Comparison of ENCODE assay signal across 8 mouse cellular contexts in the genomic region with DNA sequence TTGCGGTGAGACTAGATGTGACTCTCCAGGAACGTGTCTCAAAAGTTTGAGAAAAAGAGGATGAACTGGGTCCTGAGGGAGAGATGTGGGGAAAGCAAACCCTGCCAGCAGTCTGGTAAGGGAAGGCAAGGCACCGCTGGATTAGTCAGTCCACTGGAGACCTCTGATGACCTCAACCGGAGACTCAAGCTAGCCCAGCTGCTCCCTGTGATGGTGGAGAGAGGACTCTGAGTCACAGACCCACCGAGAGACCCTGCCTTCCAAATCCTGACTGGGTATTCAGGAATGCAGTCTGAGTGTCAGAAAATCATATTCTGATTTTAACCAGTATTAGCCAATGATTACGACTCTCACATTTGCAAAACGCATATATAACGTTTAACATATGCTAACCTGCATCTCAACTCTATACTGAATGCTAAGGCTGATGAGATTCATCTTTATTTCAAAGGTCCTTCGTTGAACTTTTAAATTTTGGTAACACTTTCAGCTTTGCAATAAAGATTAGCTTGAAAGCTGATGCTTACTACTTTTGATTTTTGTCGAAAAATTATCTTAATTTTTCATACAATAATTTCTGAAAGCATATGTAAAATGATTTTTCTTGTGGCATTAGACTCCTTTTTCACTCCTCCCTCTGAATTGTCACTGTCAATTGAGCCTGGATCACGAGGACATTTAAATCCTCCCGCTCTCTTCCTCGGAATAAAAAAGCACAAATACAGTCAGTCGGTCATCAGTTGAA. TPM values are rescaled to one million over a fixed set of nuclear protein-coding genes. Genes with fewer than 3 reads are reported as not detected.
A peak's percentile ranks its signal among the peaks of the same experiment; 100 is the strongest.
DNase-seq lines count a peak whose midpoint lies in the region; ATAC-seq and TF ChIP-seq lines count a peak whose summit lies in the region.
"Had no signal": no experiment of that assay in that cellular context is flagged by ENCODE, and none has a peak within 500 bp of the region (broad histone marks: within the 10 kb centered on the region; RNA-seq: fewer than 3 reads in every experiment).

No protein-coding gene starts in this region.

- no peak for TF ChIP-seq CTCF in lung, adult 2 months (IDR thresholded peaks at IDR 0.05; ENCODE audit: insufficient read depth, low read length)

- H3K9ac ChIP-seq in lung, embryonic 16.5 days (ENCODE audit: low read length), result peak overlapping the region; percentile 41; the same call in 1 of the 2 replicates
- no peak overlapping the region for H3K9ac ChIP-seq in forebrain, embryonic 11.5 days (ENCODE audit: low read length)
- H3K9ac ChIP-seq in limb, embryonic 14.5 days (ENCODE audit: low read depth, low read length, severe bottlenecking), result no peak overlapping the region
- no peak overlapping the region for H3K9ac ChIP-seq in stomach, embryonic 16.5 days (ENCODE audit: low read length)

- DNase-seq in lung, adult 2 months, result no peak
- no peak for DNase-seq in forebrain, embryonic 11.5 days (ENCODE audit: low spot score)
- no peak for DNase-seq in limb, embryonic 14.5 days (ENCODE audit: low spot score)
- DNase-seq in c-Kit-positive CD71-positive TER-119-positive erythroid progenitor cells, embryonic 14.5 days (ENCODE audit: low spot score), result no peak
- no peak for DNase-seq in natural killer cell, adult 2 months (ENCODE audit: low spot score in 2 of 2)
- DNase-seq: gastrocnemius, postnatal 14 days had no signal

- peak overlapping the region; percentile 69 for H3K4me2 ChIP-seq in lung, embryonic 16.5 days (ENCODE audit: low read depth, low read length)
- peak overlapping the region; percentile 58 for H3K4me2 ChIP-seq in forebrain, embryonic 11.5 days (ENCODE audit: low read depth, low read length, severe bottlenecking)
- H3K4me2 ChIP-seq in limb, embryonic 14.5 days (replicated peaks; ENCODE audit: low read depth, low read length, severe bottlenecking), result peak overlapping the region; percentile 67
- H3K4me2 ChIP-seq in stomach, embryonic 16.5 days (ENCODE audit: low read depth, low read length), result peak overlapping the region; percentile 87

- no peak overlapping the region for H3K27ac ChIP-seq in lung, embryonic 16.5 days (ENCODE audit: low read length)
- no peak overlapping the region for H3K27ac ChIP-seq in forebrain, embryonic 11.5 days (ENCODE audit: low read depth, low read length)
- H3K27ac ChIP-seq in limb, embryonic 14.5 days (replicated peaks; ENCODE audit: low read depth, low read length), result no peak overlapping the region
- no peak overlapping the region for H3K27ac ChIP-seq in stomach, embryonic 16.5 days (ENCODE audit: low read length)

- no peak for TF ChIP-seq POLR2A in lung, adult 2 months (IDR thresholded peaks at IDR 0.05; ENCODE audit: borderline replicate concordance, extremely low read depth, low read depth, low read length)
- TF ChIP-seq POLR2A in limb, embryonic 14.5 days (IDR thresholded peaks at IDR 0.05; ENCODE audit: borderline replicate concordance, extremely low read depth, insufficient read depth, insufficient read length), result no peak

- H3K9me3 ChIP-seq in lung, embryonic 16.5 days (ENCODE audit: control insufficient read depth, low read length), result no peaks in the 10 kb centered on the region
- no peaks in the 10 kb centered on the region for H3K9me3 ChIP-seq in forebrain, embryonic 11.5 days (ENCODE audit: control insufficient read depth, low read length)
- H3K9me3 ChIP-seq in limb, embryonic 14.5 days (ENCODE audit: control insufficient read depth, low read length), result no peaks in the 10 kb centered on the region
- no peaks in the 10 kb centered on the region for H3K9me3 ChIP-seq in stomach, embryonic 16.5 days (replicated peaks; ENCODE audit: control insufficient read depth, low read length)

- H3K4me1 ChIP-seq in lung, embryonic 16.5 days (replicated peaks; ENCODE audit: control insufficient read depth, insufficient read depth, low read length), result peaks cover 4% of the 10 kb centered on the region; the same call in 1 of the 2 replicates
- peaks cover 3% of the 10 kb centered on the region; the same call in 1 of the 2 replicates for H3K4me1 ChIP-seq in lung, adult 2 months (ENCODE audit: control insufficient read depth, insufficient read depth, low read length)
- H3K4me1 ChIP-seq in forebrain, embryonic 11.5 days (replicated peaks; ENCODE audit: control insufficient read depth, insufficient read depth, low read length), result 0 out of 2 replicates have a peak, but pooled peaks cover 7% of the 10 kb centered on the region
- no peaks in the 10 kb centered on the region for H3K4me1 ChIP-seq in limb, embryonic 14.5 days (ENCODE audit: control insufficient read depth, insufficient read depth, low read length)
- H3K4me1 ChIP-seq in stomach, embryonic 16.5 days (ENCODE audit: control insufficient read depth, insufficient read depth, low read length), result peaks cover 10% of the 10 kb centered on the region; the same call in 1 of the 2 replicates

- no peaks in the 10 kb centered on the region for H3K36me3 ChIP-seq in lung, embryonic 16.5 days (ENCODE audit: control insufficient read depth, insufficient read depth, low read length)
- H3K36me3 ChIP-seq in forebrain, embryonic 11.5 days (ENCODE audit: control insufficient read depth, insufficient read depth, low read length), result no peaks in the 10 kb centered on the region
- no peaks in the 10 kb centered on the region for H3K36me3 ChIP-seq in limb, embryonic 14.5 days (ENCODE audit: control insufficient read depth, insufficient read depth, low read length)
- H3K36me3 ChIP-seq in stomach, embryonic 16.5 days (ENCODE audit: control insufficient read depth, insufficient read depth, low read length), result no peaks in the 10 kb centered on the region

- WGBS in lung, embryonic 16.5 days, result 29% methylated on average over 14 of the region's 14 CpGs
- WGBS in lung, adult 2 months, result 40% methylated on average over 14 of the region's 14 CpGs
- 32% methylated on average over 14 of the region's 14 CpGs for WGBS in forebrain, embryonic 11.5 days
- WGBS in limb, embryonic 14.5 days, result 33% methylated on average over 14 of the region's 14 CpGs
- 36% methylated on average over 14 of the region's 14 CpGs for WGBS in stomach, embryonic 16.5 days

- H3K4me3 ChIP-seq in lung, embryonic 16.5 days (ENCODE audit: low read length), result peak overlapping the region; percentile 42
- no peak overlapping the region for H3K4me3 ChIP-seq in lung, adult 2 months (replicated peaks; ENCODE audit: extremely low read depth, low read depth, low read length)
- H3K4me3 ChIP-seq in forebrain, embryonic 11.5 days (ENCODE audit: low read depth, low read length), result peak overlapping the region; percentile 34
- peak overlapping the region; percentile 36 for H3K4me3 ChIP-seq in limb, embryonic 14.5 days (replicated peaks; ENCODE audit: low read length)
- H3K4me3 ChIP-seq in stomach, embryonic 16.5 days (replicated peaks; ENCODE audit: low read length), result peak overlapping the region; percentile 47

- H3K27me3 ChIP-seq in lung, embryonic 16.5 days (ENCODE audit: control insufficient read depth, insufficient read depth, low read depth, low read length), result no peaks in the 10 kb centered on the region
- H3K27me3 ChIP-seq in forebrain, embryonic 11.5 days (ENCODE audit: control insufficient read depth, insufficient read depth, low read length), result peaks cover 13% of the 10 kb centered on the region
- H3K27me3 ChIP-seq in limb, embryonic 14.5 days (ENCODE audit: control insufficient read depth, insufficient read depth, low read length), result peaks cover 13% of the 10 kb centered on the region; the same call in 1 of the 2 replicates
- H3K27me3 ChIP-seq in stomach, embryonic 16.5 days (ENCODE audit: control insufficient read depth, insufficient read depth, low read length), result no peaks in the 10 kb centered on the region

- no peak for ATAC-seq in lung, embryonic 16.5 days (ENCODE audit: low read depth)
- ATAC-seq in forebrain, embryonic 11.5 days (replicated peaks; ENCODE audit: low FRiP score), result no peak
- ATAC-seq in limb, embryonic 14.5 days (ENCODE audit: low FRiP score, low read depth), result no peak
- ATAC-seq in stomach, embryonic 16.5 days (ENCODE audit: insufficient read depth, low FRiP score), result no peak

RNA-seq across cellular contexts. Expression of a gene that starts 3.0 kb away (rescaled TPM):
- polyA plus RNA-seq in lung, embryonic 16.5 days (2015; fragmentation: Nextera tagmentation; extraction: Ambion mirVana), result 0.51 and 1.2 TPM in 2 replicates
- polyA plus RNA-seq in lung, adult 2 months (2012; rRNA removed), result 7.8 and 11.6 TPM in 2 replicates
- 0.51 and 2.1 TPM in 2 replicates for polyA plus RNA-seq in forebrain, embryonic 11.5 days (2014; fragmentation: Nextera tagmentation; extraction: Ambion mirVana)
- polyA plus RNA-seq in limb, embryonic 14.5 days (2012; rRNA removed), result 2.6 and 2.9 TPM in 2 replicates
- 1.2 and 2.0 TPM in 2 replicates for polyA plus RNA-seq in limb, embryonic 14.5 days (2014; fragmentation: Nextera tagmentation; extraction: Ambion mirVana)
- polyA plus RNA-seq in stomach, embryonic 16.5 days (2015; fragmentation: Nextera tagmentation; extraction: Ambion mirVana), result 1.7 and 2.6 TPM in 2 replicates

RNA-seq across cellular contexts. Expression of a gene that starts 3.5 kb away (rescaled TPM):
- polyA plus RNA-seq in lung, embryonic 16.5 days (2015; fragmentation: Nextera tagmentation; extraction: Ambion mirVana), result 1.7 and 2.6 TPM in 2 replicates
- 5.3 TPM in 2 replicates for polyA plus RNA-seq in lung, adult 2 months (2012; rRNA removed)
- 12.3 and 12.7 TPM in 2 replicates for polyA plus RNA-seq in forebrain, embryonic 11.5 days (2014; fragmentation: Nextera tagmentation; extraction: Ambion mirVana)
- 42.1 and 55.1 TPM in 2 replicates for polyA plus RNA-seq in limb, embryonic 14.5 days (2012; rRNA removed)
- polyA plus RNA-seq in limb, embryonic 14.5 days (2014; fragmentation: Nextera tagmentation; extraction: Ambion mirVana), result 7.9 and 14.8 TPM in 2 replicates
- 0.98 and 1.5 TPM in 2 replicates for polyA plus RNA-seq in stomach, embryonic 16.5 days (2015; fragmentation: Nextera tagmentation; extraction: Ambion mirVana)

RNA-seq across cellular contexts. Expression of a gene that starts 5.8 kb away (rescaled TPM):
- 6.4 and 6.6 TPM in 2 replicates for polyA plus RNA-seq in lung, embryonic 16.5 days (2015; fragmentation: Nextera tagmentation; extraction: Ambion mirVana)
- polyA plus RNA-seq in lung, adult 2 months (2012; rRNA removed), result 28.9 and 32.4 TPM in 2 replicates
- polyA plus RNA-seq in forebrain, embryonic 11.5 days (2014; fragmentation: Nextera tagmentation; extraction: Ambion mirVana), result 4.5 and 5.6 TPM in 2 replicates
- polyA plus RNA-seq in limb, embryonic 14.5 days (2012; rRNA removed), result 51.5 and 52.4 TPM in 2 replicates
- 5.5 and 7.0 TPM in 2 replicates for polyA plus RNA-seq in limb, embryonic 14.5 days (2014; fragmentation: Nextera tagmentation; extraction: Ambion mirVana)
- 4.6 and 5.7 TPM in 2 replicates for polyA plus RNA-seq in stomach, embryonic 16.5 days (2015; fragmentation: Nextera tagmentation; extraction: Ambion mirVana)

RNA-seq across cellular contexts. Expression of a gene that starts 22.8 kb away (rescaled TPM):
- 657 and 669 TPM in 2 replicates for polyA plus RNA-seq in lung, embryonic 16.5 days (2015; fragmentation: Nextera tagmentation; extraction: Ambion mirVana)
- polyA plus RNA-seq in lung, adult 2 months (2012; rRNA removed), result 1,286 and 1,489 TPM in 2 replicates
- polyA plus RNA-seq in forebrain, embryonic 11.5 days (2014; fragmentation: Nextera tagmentation; extraction: Ambion mirVana), result 648 and 653 TPM in 2 replicates
- 2,038 and 2,666 TPM in 2 replicates for polyA plus RNA-seq in limb, embryonic 14.5 days (2012; rRNA removed)
- polyA plus RNA-seq in limb, embryonic 14.5 days (2014; fragmentation: Nextera tagmentation; extraction: Ambion mirVana), result 939 and 995 TPM in 2 replicates
- polyA plus RNA-seq in stomach, embryonic 16.5 days (2015; fragmentation: Nextera tagmentation; extraction: Ambion mirVana), result 634 and 687 TPM in 2 replicates

RNA-seq across cellular contexts. Expression of a gene that starts 48.5 kb away (rescaled TPM):
- 10.6 and 14.9 TPM in 2 replicates for polyA plus RNA-seq in lung, embryonic 16.5 days (2015; fragmentation: Nextera tagmentation; extraction: Ambion mirVana)
- polyA plus RNA-seq in lung, adult 2 months (2012; rRNA removed), result 7.3 and 11.5 TPM in 2 replicates
- 1.5 TPM in 2 replicates for polyA plus RNA-seq in forebrain, embryonic 11.5 days (2014; fragmentation: Nextera tagmentation; extraction: Ambion mirVana)
- 3.7 and 4.1 TPM in 2 replicates for polyA plus RNA-seq in limb, embryonic 14.5 days (2012; rRNA removed)
- polyA plus RNA-seq in limb, embryonic 14.5 days (2014; fragmentation: Nextera tagmentation; extraction: Ambion mirVana), result 4.5 and 5.5 TPM in 2 replicates
- polyA plus RNA-seq in stomach, embryonic 16.5 days (2015; fragmentation: Nextera tagmentation; extraction: Ambion mirVana), result 13.1 and 13.3 TPM in 2 replicates
